Mouse (Mus musculus) brown adipose tissue, adult 24 weeks (tissue): ENCODE results near the gene Kcnb1. TPM values are rescaled to one million over a fixed set of nuclear protein-coding genes. Genes with fewer than 3 reads are reported as not detected.

ENCODE experiments used
- H3K27ac ChIP-seq: fragments of 200-500 bp; replicated peaks from 2 replicates; pipeline ENCODE4 v1.5.1; 2012; ENCODE audit warnings: low read depth, mild to moderate bottlenecking, low read length
- H3K4me1 ChIP-seq: fragments of 200-500 bp; 2 replicates; pipeline ENCODE4 v1.6.1; 2012; ENCODE audit warnings: low read length, mixed read lengths; ENCODE audit not compliant: control insufficient read depth, insufficient read depth, insufficient read length
- H3K4me3 ChIP-seq: fragments of 200-500 bp; 2 replicates; pipeline ENCODE4 v1.5.1; 2012; ENCODE audit warnings: low read depth, mild to moderate bottlenecking, low read length, moderate library complexity; ENCODE audit not compliant: insufficient read depth
- polyA plus RNA-seq: library from polyadenylated mRNA; stranded (reverse); fragments of >200 nt; gene quantifications from 2 replicates; pipeline ENCODE4 v1.2.4, GENCODE M21; 2012; ENCODE audit not compliant: missing spikeins, insufficient read depth, insufficient read length

Kcnb1 gene
- polyA plus RNA-seq, 1 experiment = 48.2 TPM

GRCm38 (mm10) chr2:167188315-167189207 lies 1.4 kb downstream of the Kcnb1 start:
- Histone ChIP-seq H3K27ac (no peak overlapping the region), H3K4me1 (peaks cover 16% of the 10 kb centered on the region), H3K4me3 (peak overlapping the region; percentile 63)

- Histone ChIP-seq H3K27ac (no peak overlapping the region), H3K4me3 (0 out of 2 replicates have a peak overlapping the region, but pooled peaks have one; percentile 3), H3K4me1 (peaks cover 16% of the 10 kb centered on the region)
These were observed 2.8 kb downstream of the Kcnb1 start for GRCm38 (mm10) chr2:167187119-167187518.

- H3K27ac ChIP-seq = no peak overlapping the region
- H3K4me3 ChIP-seq = 0 out of 2 replicates have a peak overlapping the region, but pooled peaks have one; percentile 3
- H3K4me1 ChIP-seq = peaks cover 16% of the 10 kb centered on the region
These were observed 3.4 kb downstream of the Kcnb1 start for GRCm38 (mm10) chr2:167186544-167186943.

GRCm38 (mm10) chr2:167186003-167186402 lies 4.0 kb downstream of the Kcnb1 start:
- H3K27ac ChIP-seq = no peak overlapping the region
- H3K4me3 ChIP-seq = no peak overlapping the region
- peaks cover 12% of the 10 kb centered on the region for H3K4me1 ChIP-seq

GRCm38 (mm10) chr2:167185432-167185831 lies 4.5 kb downstream of the Kcnb1 start:
- Histone ChIP-seq H3K4me1 (peaks cover 8% of the 10 kb centered on the region; the same call in 1 of the 2 replicates), H3K27ac (no peak overlapping the region), H3K4me3 (no peak overlapping the region)

- Histone ChIP-seq H3K4me3 (no peak overlapping the region), H3K4me1 (no peaks in the 10 kb centered on the region; the same call in 1 of the 2 replicates), H3K27ac (no peak overlapping the region)
These were observed 8.1 kb downstream of the Kcnb1 start for GRCm38 (mm10) chr2:167181662-167182389.

- Histone ChIP-seq H3K27ac (no peak overlapping the region), H3K4me1 (no peaks in the 10 kb centered on the region; the same call in 1 of the 2 replicates), H3K4me3 (no peak overlapping the region)
These were observed 8.9 kb downstream of the Kcnb1 start for GRCm38 (mm10) chr2:167181096-167181495.

- Histone ChIP-seq H3K27ac (no peak overlapping the region), H3K4me3 (no peak overlapping the region), H3K4me1 (peaks cover 5% of the 10 kb centered on the region)
These were observed 10.7 kb downstream of the Kcnb1 start for GRCm38 (mm10) chr2:167179301-167179700.

- H3K27ac ChIP-seq = no peak overlapping the region
- H3K4me3 ChIP-seq = no peak overlapping the region
- H3K4me1 ChIP-seq = peaks cover 8% of the 10 kb centered on the region
These were observed 12.7 kb downstream of the Kcnb1 start for GRCm38 (mm10) chr2:167177231-167177641.

GRCm38 (mm10) chr2:167175284-167175683 lies 14.7 kb downstream of the Kcnb1 start:
- H3K4me3 ChIP-seq = no peak overlapping the region
- peaks cover 8% of the 10 kb centered on the region for H3K4me1 ChIP-seq
- H3K27ac ChIP-seq = peak overlapping the region; percentile 62; the same call in 1 of the 2 replicates

- H3K4me1 ChIP-seq = peaks cover 12% of the 10 kb centered on the region
- no peak overlapping the region for H3K4me3 ChIP-seq
- no peak overlapping the region for H3K27ac ChIP-seq
These were observed 16.7 kb downstream of the Kcnb1 start for GRCm38 (mm10) chr2:167173051-167173875.

GRCm38 (mm10) chr2:167167515-167168212 lies 22.3 kb downstream of the Kcnb1 start:
- Histone ChIP-seq H3K27ac (peak overlapping the region; percentile 58), H3K4me3 (no peak overlapping the region), H3K4me1 (peaks cover 28% of the 10 kb centered on the region)

- Histone ChIP-seq H3K4me1 (peaks cover 28% of the 10 kb centered on the region), H3K4me3 (no peak overlapping the region), H3K27ac (no peak overlapping the region)
These were observed 26.4 kb downstream of the Kcnb1 start for GRCm38 (mm10) chr2:167163600-167163999.

GRCm38 (mm10) chr2:167163134-167163533 lies 26.8 kb downstream of the Kcnb1 start:
- no peak overlapping the region for H3K4me3 ChIP-seq
- H3K27ac ChIP-seq = 0 out of 2 replicates have a peak overlapping the region, but pooled peaks have one; percentile 4
- H3K4me1 ChIP-seq = peaks cover 23% of the 10 kb centered on the region
